Mouse (Mus musculus): ENCODE results near the gene Bmp7. TPM values are rescaled to one million over a fixed set of nuclear protein-coding genes. Genes with fewer than 3 reads are reported as not detected.

Gene Bmp7
- polyA plus RNA-seq, 1 experiment from 2014 or later: 13.2 TPM

GRCm38 (mm10) chr2:172937326-172938190 is 2.6 kb downstream of the Bmp7 start:
- no peaks in the 10 kb centered on the region for H3K9me3 ChIP-seq (ENCODE audit: control insufficient read depth, low read length)
- H3K4me1 ChIP-seq (ENCODE audit: control insufficient read depth, insufficient read depth, low read length): peaks cover 47% of the 10 kb centered on the region
- no peak overlapping the region; the same call in 1 of the 2 replicates for H3K9ac ChIP-seq (replicated peaks; ENCODE audit: low read length)
- no peaks in the 10 kb centered on the region for H3K36me3 ChIP-seq (ENCODE audit: control insufficient read depth, insufficient read depth, low read length)
- peak overlapping the region; percentile 83 for H3K4me2 ChIP-seq (ENCODE audit: low read length)
- no peak overlapping the region for H3K27ac ChIP-seq (replicated peaks; ENCODE audit: low read depth, low read length)
- DNase-seq (no peak), ATAC-seq (ENCODE audit: low FRiP score, low TSS enrichment) (no peak)
- WGBS: 10% methylated on average over 12 of the region's 12 CpGs
- no peak overlapping the region for H3K4me3 ChIP-seq (replicated peaks; ENCODE audit: low read depth, low read length)
- H3K27me3 ChIP-seq (ENCODE audit: control insufficient read depth, insufficient read depth, low read length): peaks cover 78% of the 10 kb centered on the region

GRCm38 (mm10) chr2:172936844-172937243 is 3.3 kb downstream of the Bmp7 start:
- Histone ChIP-seq H3K27ac (replicated peaks; ENCODE audit: low read depth, low read length) (no peak overlapping the region), H3K4me1 (ENCODE audit: control insufficient read depth, insufficient read depth, low read length) (peaks cover 47% of the 10 kb centered on the region), H3K4me2 (ENCODE audit: low read length) (peak overlapping the region; percentile 83; the same call in 1 of the 2 replicates), H3K4me3 (replicated peaks; ENCODE audit: low read depth, low read length) (no peak overlapping the region), H3K9me3 (ENCODE audit: control insufficient read depth, low read length) (no peaks in the 10 kb centered on the region), H3K36me3 (ENCODE audit: control insufficient read depth, insufficient read depth, low read length) (no peaks in the 10 kb centered on the region), H3K27me3 (ENCODE audit: control insufficient read depth, insufficient read depth, low read length) (peaks cover 71% of the 10 kb centered on the region), H3K9ac (replicated peaks; ENCODE audit: low read length) (no peak overlapping the region)
- DNase-seq: no peak
- 26% methylated on average over 5 of the region's 5 CpGs for WGBS
- ATAC-seq (ENCODE audit: low FRiP score, low TSS enrichment): no peak

DNA sequence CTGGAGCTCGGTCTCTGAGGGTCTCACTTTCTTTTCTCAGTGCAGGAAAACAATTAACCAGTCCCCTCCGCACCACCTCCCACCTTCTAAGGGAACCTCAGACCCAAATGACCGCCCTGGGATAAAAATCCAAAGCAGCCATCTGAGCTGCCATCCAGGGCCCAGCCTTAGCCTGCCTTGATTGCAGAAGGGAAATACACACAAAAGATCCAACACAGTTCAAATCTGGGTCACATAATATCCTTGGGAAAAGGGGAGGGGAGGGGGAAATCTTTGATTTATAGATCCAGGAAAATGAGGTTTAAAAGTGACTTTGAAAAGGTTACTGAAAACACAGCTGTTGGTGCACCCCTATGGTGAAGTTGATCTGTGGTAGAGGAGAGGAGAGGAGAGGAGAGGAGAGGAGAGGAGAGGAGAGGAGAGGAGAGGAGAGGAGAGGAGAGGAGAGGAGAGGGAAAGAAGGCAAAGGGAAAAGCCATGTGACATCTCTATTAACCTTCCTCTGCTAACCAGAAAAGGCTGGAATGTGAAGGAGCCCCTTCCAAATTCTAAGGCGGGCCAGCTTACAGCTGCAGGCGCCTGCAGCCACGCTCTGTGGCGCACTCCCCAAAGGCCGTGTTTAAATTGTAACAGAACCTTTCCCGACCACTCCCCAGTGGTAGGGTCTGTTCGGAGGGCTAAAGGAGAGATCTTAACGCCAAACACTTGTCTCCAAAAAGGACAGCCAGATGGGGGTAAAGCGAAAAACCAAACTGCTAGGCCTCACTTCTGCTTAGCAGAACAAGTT is 4.2 kb downstream of the Bmp7 start:
- H3K4me2 ChIP-seq (ENCODE audit: low read length): peak overlapping the region; percentile 56; the same call in 1 of the 2 replicates
- no peak for ATAC-seq (ENCODE audit: low FRiP score, low TSS enrichment)
- peaks cover 62% of the 10 kb centered on the region for H3K27me3 ChIP-seq (ENCODE audit: control insufficient read depth, insufficient read depth, low read length)
- peaks cover 47% of the 10 kb centered on the region for H3K4me1 ChIP-seq (ENCODE audit: control insufficient read depth, insufficient read depth, low read length)
- H3K27ac ChIP-seq (replicated peaks; ENCODE audit: low read depth, low read length): peak overlapping the region; percentile 64; the same call in 1 of the 2 replicates
- H3K36me3 ChIP-seq (ENCODE audit: control insufficient read depth, insufficient read depth, low read length): no peaks in the 10 kb centered on the region
- H3K9me3 ChIP-seq (ENCODE audit: control insufficient read depth, low read length): no peaks in the 10 kb centered on the region
- 20% methylated on average over 12 of the region's 12 CpGs for WGBS
- H3K4me3 ChIP-seq (replicated peaks; ENCODE audit: low read depth, low read length): no peak overlapping the region
- no peak for DNase-seq
- no peak overlapping the region for H3K9ac ChIP-seq (replicated peaks; ENCODE audit: low read length)

DNA sequence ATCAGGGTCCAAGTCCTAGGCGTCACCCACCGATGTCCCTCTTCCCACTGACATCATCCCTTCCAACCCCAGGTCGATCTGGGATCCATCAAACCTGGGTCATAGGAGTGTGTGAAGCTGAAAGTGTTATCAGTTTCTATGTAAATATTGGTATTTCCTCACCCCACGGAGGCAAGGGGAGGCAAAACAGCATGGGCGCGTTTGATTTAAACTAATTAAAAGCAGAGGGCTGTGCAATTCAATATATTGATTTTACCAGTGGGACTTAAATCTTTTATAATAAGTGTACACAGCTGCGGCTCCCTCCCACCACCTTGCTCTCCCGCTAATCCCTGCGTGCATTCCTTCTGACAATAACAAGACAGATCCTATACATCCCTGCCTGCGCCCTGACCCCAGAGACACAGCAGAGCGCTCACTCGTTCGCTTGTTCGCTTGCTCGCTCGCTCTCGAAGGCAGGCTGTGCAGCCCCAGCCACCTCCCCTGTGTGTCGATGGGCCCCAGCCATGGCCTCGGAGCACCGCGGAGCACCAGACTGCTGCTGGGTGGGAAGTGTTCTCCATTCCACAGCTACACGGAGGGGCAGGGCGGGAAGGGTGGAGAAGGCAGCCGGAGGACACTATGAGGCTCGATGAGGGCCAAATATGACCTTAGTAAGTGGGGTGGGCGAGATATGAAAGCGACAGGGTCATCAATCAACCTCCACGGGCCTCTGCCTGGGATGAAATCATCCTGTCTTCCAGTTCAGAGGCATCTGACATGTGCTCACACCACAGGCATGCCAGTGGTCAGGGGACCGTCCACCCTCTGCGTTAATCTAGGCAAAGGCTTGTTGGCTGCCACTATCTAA is 5.0 kb downstream of the Bmp7 start:
- H3K27ac ChIP-seq (replicated peaks; ENCODE audit: low read depth, low read length): peak overlapping the region; percentile 64
- peak overlapping the region; percentile 9; the same call in 1 of the 2 replicates for H3K9ac ChIP-seq (replicated peaks; ENCODE audit: low read length)
- no peaks in the 10 kb centered on the region for H3K9me3 ChIP-seq (ENCODE audit: control insufficient read depth, low read length)
- DNase-seq: peak; percentile 65
- H3K4me2 ChIP-seq (ENCODE audit: low read length): peak overlapping the region; percentile 56
- H3K36me3 ChIP-seq (ENCODE audit: control insufficient read depth, insufficient read depth, low read length): no peaks in the 10 kb centered on the region
- H3K4me1 ChIP-seq (ENCODE audit: control insufficient read depth, insufficient read depth, low read length): peaks cover 41% of the 10 kb centered on the region
- no peak for ATAC-seq (ENCODE audit: low FRiP score, low TSS enrichment)
- WGBS: 3% methylated on average over 30 of the region's 30 CpGs
- peaks cover 54% of the 10 kb centered on the region for H3K27me3 ChIP-seq (ENCODE audit: control insufficient read depth, insufficient read depth, low read length)
- H3K4me3 ChIP-seq (replicated peaks; ENCODE audit: low read depth, low read length): no peak overlapping the region

DNA sequence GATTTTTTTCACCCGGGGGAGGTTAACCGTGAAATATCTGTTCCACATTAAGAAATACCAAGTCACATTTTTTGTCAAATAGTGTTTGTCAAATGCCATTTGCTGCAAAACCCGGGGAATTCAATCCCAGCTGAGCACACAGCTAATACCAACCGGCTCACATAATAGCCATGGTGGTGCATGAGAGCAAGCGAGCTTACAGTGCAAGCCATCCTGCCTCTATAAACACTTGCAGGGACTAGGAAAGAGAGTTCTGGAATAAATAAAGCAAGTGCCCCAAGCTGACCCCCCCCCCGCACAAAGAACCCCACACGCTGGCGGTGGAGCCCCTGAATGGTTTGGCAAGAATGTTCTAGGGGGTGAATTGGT is 5.7 kb downstream of the Bmp7 start:
- DNase-seq (peak; percentile 58), ATAC-seq (ENCODE audit: low FRiP score, low TSS enrichment) (no peak)
- peaks cover 34% of the 10 kb centered on the region for H3K4me1 ChIP-seq (ENCODE audit: control insufficient read depth, insufficient read depth, low read length)
- H3K36me3 ChIP-seq (ENCODE audit: control insufficient read depth, insufficient read depth, low read length): no peaks in the 10 kb centered on the region
- peak overlapping the region; percentile 12; the same call in 1 of the 2 replicates for H3K9ac ChIP-seq (replicated peaks; ENCODE audit: low read length)
- peak overlapping the region; percentile 67 for H3K27ac ChIP-seq (replicated peaks; ENCODE audit: low read depth, low read length)
- H3K4me2 ChIP-seq (ENCODE audit: low read length): peak overlapping the region; percentile 56
- H3K4me3 ChIP-seq (replicated peaks; ENCODE audit: low read depth, low read length): peak overlapping the region; percentile 22
- WGBS: under 1% methylated on average over 8 of the region's 8 CpGs
- no peaks in the 10 kb centered on the region for H3K9me3 ChIP-seq (ENCODE audit: control insufficient read depth, low read length)
- peaks cover 47% of the 10 kb centered on the region for H3K27me3 ChIP-seq (ENCODE audit: control insufficient read depth, insufficient read depth, low read length)

DNA sequence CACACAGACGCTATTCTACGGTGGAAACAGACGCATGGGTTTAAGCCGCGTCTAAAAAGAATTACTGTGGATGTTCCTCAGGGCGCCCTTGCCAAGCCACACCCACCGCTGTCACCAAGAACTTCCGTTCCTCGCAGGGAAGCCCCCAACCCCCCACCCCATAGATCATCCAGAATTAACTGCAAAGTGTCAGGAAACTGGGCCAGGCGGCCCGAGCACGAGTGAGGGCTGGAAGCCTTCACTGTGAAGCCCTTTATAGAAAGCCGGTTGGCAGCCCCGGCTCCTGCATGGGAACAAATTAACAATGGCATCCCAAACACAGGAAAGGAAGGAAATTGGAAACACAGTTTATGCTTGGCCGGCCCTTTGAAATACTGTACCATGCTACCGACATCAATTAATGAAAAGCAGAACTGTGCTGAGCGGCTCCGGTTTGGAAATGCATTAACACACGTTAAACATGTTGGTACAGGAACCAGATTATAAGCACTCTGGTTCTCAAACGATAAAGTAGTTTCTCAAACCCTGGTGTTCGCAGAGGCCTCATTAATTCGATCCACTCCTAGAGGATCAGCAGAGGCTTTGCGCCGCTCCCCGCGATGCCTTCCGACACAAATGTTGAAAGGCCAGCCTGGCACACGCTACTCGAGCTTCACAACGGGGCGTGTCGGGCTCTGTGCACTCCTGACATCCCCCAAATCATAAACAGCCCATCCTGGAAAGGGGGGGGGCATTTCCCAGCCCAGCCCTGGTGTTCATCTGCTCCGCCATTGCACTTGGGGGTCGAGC is 6.3 kb downstream of the Bmp7 start:
- DNase-seq (peak; percentile 78), ATAC-seq (ENCODE audit: low FRiP score, low TSS enrichment) (peak; percentile 44)
- 1% methylated on average over 34 of the region's 34 CpGs for WGBS
- H3K9me3 ChIP-seq (ENCODE audit: control insufficient read depth, low read length): no peaks in the 10 kb centered on the region
- H3K4me3 ChIP-seq (replicated peaks; ENCODE audit: low read depth, low read length): peak overlapping the region; percentile 22
- peak overlapping the region; percentile 12; the same call in 1 of the 2 replicates for H3K9ac ChIP-seq (replicated peaks; ENCODE audit: low read length)
- H3K36me3 ChIP-seq (ENCODE audit: control insufficient read depth, insufficient read depth, low read length): no peaks in the 10 kb centered on the region
- H3K27ac ChIP-seq (replicated peaks; ENCODE audit: low read depth, low read length): peak overlapping the region; percentile 67
- peak overlapping the region; percentile 56 for H3K4me2 ChIP-seq (ENCODE audit: low read length)
- peaks cover 41% of the 10 kb centered on the region for H3K27me3 ChIP-seq (ENCODE audit: control insufficient read depth, insufficient read depth, low read length)
- peaks cover 29% of the 10 kb centered on the region for H3K4me1 ChIP-seq (ENCODE audit: control insufficient read depth, insufficient read depth, low read length)

DNA sequence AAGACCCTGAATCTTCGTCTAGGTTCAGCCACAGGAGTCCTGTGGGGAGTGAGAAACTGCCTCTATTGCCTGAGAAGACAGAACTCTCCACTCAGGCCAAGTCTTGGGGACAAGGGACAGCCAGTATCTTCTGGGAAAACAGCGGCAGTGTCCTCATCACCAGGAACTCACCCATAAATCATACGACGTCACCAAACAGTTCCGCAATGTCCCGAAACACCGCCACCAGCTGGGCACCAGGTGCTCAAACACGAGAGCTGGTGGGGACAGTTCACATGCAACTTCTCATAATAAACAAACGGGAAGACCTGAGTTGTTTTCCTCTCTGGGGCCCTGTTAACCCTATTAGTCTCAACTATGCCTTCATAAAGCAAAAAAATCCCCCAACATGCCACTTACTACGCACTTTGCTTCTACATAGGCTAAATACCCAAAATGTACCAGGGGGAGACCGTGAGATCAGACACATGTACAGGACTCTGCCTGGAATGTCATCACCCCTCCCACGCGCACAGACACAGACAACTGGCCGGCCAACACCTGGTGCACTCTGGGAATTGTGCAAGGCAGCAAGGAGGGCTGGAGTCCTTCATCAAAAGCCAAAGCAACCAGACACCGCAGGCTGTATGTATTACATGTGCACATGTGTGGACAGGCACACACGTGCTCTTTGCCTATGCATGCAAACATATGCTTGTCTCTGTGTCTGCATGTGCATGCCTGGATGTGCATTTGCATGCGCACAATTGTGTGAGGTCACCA is 8.8 kb downstream of the Bmp7 start:
- Histone ChIP-seq H3K27me3 (ENCODE audit: control insufficient read depth, insufficient read depth, low read length) (peaks cover 17% of the 10 kb centered on the region), H3K4me3 (replicated peaks; ENCODE audit: low read depth, low read length) (no peak overlapping the region), H3K4me1 (ENCODE audit: control insufficient read depth, insufficient read depth, low read length) (peaks cover 25% of the 10 kb centered on the region), H3K4me2 (ENCODE audit: low read length) (no peak overlapping the region), H3K9ac (replicated peaks; ENCODE audit: low read length) (no peak overlapping the region), H3K9me3 (ENCODE audit: control insufficient read depth, low read length) (no peaks in the 10 kb centered on the region), H3K27ac (replicated peaks; ENCODE audit: low read depth, low read length) (no peak overlapping the region), H3K36me3 (ENCODE audit: control insufficient read depth, insufficient read depth, low read length) (no peaks in the 10 kb centered on the region)
- 85% methylated on average over 17 of the region's 17 CpGs for WGBS
- DNase-seq (no peak), ATAC-seq (ENCODE audit: low FRiP score, low TSS enrichment) (no peak)

Measured in midbrain, embryonic 14.5 days (tissue).